Mouse (Mus musculus) heart, embryonic 10.5 days (tissue): ENCODE results near the gene Cd300lb. TPM values are rescaled to one million over a fixed set of nuclear protein-coding genes. Genes with fewer than 3 reads are reported as not detected.
"Not testable (repeated sequence)": the region's sequence is repeated elsewhere in the genome, so short reads cannot be mapped to it uniquely, and the experiment has no call there.

ENCODE experiments used
- DNase-seq: peaks from one replicate; pipeline ENCODE4 v3.0.0-alpha.2; 2017; ENCODE audit warnings: low spot score
- H3K27ac ChIP-seq: fragments of 300-500 bp; sonication (generic); 2 replicates; pipeline ENCODE4 v1.5.1; 2016; ENCODE audit warnings: mild to moderate bottlenecking
- H3K27me3 ChIP-seq: fragments of 300-500 bp; sonication (generic); 2 replicates; pipeline ENCODE4 v1.6.1; 2016; ENCODE audit warnings: mild to moderate bottlenecking; ENCODE audit not compliant: poor library complexity, insufficient read depth, severe bottlenecking
- H3K36me3 ChIP-seq: fragments of 300-500 bp; sonication (generic); 2 replicates; pipeline ENCODE4 v1.6.1; 2016; ENCODE audit warnings: mild to moderate bottlenecking, moderate library complexity
- H3K4me1 ChIP-seq: fragments of 300-500 bp; sonication (generic); 2 replicates; pipeline ENCODE4 v1.6.1; 2016; ENCODE audit warnings: mild to moderate bottlenecking
- H3K4me3 ChIP-seq: fragments of 300-500 bp; sonication (generic); 2 replicates; pipeline ENCODE4 v1.5.1; 2016; ENCODE audit warnings: mild to moderate bottlenecking, moderate library complexity
- H3K9me3 ChIP-seq: fragments of 300-500 bp; sonication (generic); 2 replicates; pipeline ENCODE4 v1.6.1; 2016; ENCODE audit warnings: mild to moderate bottlenecking, moderate library complexity
- WGBS: fragments of 180-500 bp; shearing (Covaris S2); methylation state at CpG from one replicate; pipeline ENCODE4 v1.1.7; 2016; 5-methylcytosine and 5-hydroxymethylcytosine counted together
- polyA plus RNA-seq: library from polyadenylated mRNA; unstranded; fragments of >200 nt; fragmentation: Nextera tagmentation; extraction: Ambion mirVana; gene quantifications from 2 replicates; pipeline ENCODE4 v1.2.1, GENCODE M21; 2016

Cd300lb gene
- polyA plus RNA-seq, 1 experiment from 2014 or later, result 0.48 TPM

DNA sequence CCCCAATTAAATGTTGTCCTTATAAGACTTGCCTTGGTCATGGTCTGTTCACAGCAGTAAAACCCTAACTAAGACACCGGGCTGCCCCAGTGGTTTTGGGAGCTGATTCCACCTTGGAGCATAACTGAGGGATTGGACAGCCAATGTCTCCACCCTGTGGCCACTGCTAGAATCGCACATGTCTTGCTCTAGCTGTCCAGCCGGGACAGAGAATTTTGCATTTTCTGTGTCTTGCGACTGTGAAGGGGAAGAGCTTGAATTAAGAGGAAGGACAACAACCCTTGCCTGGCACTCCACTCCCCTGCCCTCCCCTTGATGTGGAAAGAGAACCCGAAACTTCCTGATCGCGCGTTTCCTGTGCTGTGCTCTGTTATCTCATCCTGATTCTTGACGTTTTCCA, 21.3 kb downstream of the Cd300lb start:
- no peak overlapping the region for H3K4me3 ChIP-seq
- WGBS, result 12% methylated on average over 9 of the region's 9 CpGs
- no peaks in the 10 kb centered on the region for H3K36me3 ChIP-seq
- H3K27me3 ChIP-seq, result no peaks in the 10 kb centered on the region
- peak; percentile 83 for DNase-seq
- H3K27ac ChIP-seq, result no peak overlapping the region
- peaks cover 6% of the 10 kb centered on the region for H3K4me1 ChIP-seq
- H3K9me3 ChIP-seq, result no peaks in the 10 kb centered on the region

DNA sequence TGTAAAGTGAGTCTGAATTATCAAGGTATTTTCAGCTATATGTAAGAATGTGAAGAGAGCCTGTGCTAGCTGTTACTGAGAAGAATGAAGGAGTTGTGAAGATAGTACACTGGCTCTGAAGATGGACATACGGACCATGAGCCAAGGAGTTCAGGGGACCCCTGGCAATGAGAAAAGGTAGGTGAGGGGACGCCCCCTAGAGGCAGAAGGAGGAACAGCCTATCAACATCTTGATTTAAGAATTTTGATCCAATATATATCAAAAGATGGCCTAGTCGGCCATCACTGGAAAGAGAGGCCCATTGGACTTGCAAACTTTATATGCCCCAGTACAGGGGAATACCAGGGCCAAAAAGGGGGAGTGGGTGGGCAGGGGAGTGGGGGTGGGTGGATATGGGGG, 24.6 kb downstream of the Cd300lb start:
- not testable (repeated sequence) for H3K9me3 ChIP-seq, H3K4me3 ChIP-seq
- WGBS, result 48% methylated on average over 3 of the region's 3 CpGs

GRCm38 (mm10) chr11:114908086-114908485, 26.1 kb downstream of the Cd300lb start:
- Histone ChIP-seq H3K36me3 (no peaks in the 10 kb centered on the region), H3K4me1 (no peaks in the 10 kb centered on the region), H3K27ac (no peak overlapping the region), H3K4me3 (no peak overlapping the region), H3K9me3 (no peaks in the 10 kb centered on the region), H3K27me3 (peaks cover 9% of the 10 kb centered on the region; the same call in 1 of the 2 replicates)
- DNase-seq, result no peak
- 33% methylated on average over 4 of the region's 4 CpGs for WGBS

More for the DNA sequence above, 24.6 kb downstream of the Cd300lb start:
- H3K4me1 ChIP-seq, H3K27me3 ChIP-seq, H3K36me3 ChIP-seq, DNase-seq, H3K27ac ChIP-seq: not testable (repeated sequence)

- H3K4me3 ChIP-seq, result no peak overlapping the region
- 61% methylated on average over 4 of the region's 4 CpGs for WGBS
Measured at GRCm38 (mm10) chr11:114907567-114907966, 26.6 kb downstream of the Cd300lb start.

GRCm38 (mm10) chr11:114903224-114903623, 31.0 kb downstream of the Cd300lb start:
- Histone ChIP-seq H3K9me3 (no peaks in the 10 kb centered on the region), H3K4me3 (no peak overlapping the region), H3K27me3 (peaks cover 9% of the 10 kb centered on the region; the same call in 1 of the 2 replicates), H3K36me3 (no peaks in the 10 kb centered on the region), H3K4me1 (no peaks in the 10 kb centered on the region), H3K27ac (no peak overlapping the region)
- 72% methylated on average over 4 of the region's 4 CpGs for WGBS
- no peak for DNase-seq

More at GRCm38 (mm10) chr11:114907567-114907966, 26.6 kb downstream of the Cd300lb start:
- no peaks in the 10 kb centered on the region for H3K36me3 ChIP-seq
- H3K4me1 ChIP-seq, result no peaks in the 10 kb centered on the region
- no peak for DNase-seq
- H3K27me3 ChIP-seq, result peaks cover 9% of the 10 kb centered on the region; the same call in 1 of the 2 replicates
- no peak overlapping the region for H3K27ac ChIP-seq
- H3K9me3 ChIP-seq, result no peaks in the 10 kb centered on the region

GRCm38 (mm10) chr11:114898026-114898425, 36.2 kb downstream of the Cd300lb start:
- H3K27me3 ChIP-seq, result no peaks in the 10 kb centered on the region
- H3K4me3 ChIP-seq, result no peak overlapping the region
- DNase-seq, result no peak
- no peak overlapping the region for H3K27ac ChIP-seq
- WGBS, result 28% methylated on average over 1 of the region's 1 CpGs
- H3K9me3 ChIP-seq, result no peaks in the 10 kb centered on the region
- H3K36me3 ChIP-seq, result no peaks in the 10 kb centered on the region
- H3K4me1 ChIP-seq, result no peaks in the 10 kb centered on the region

- WGBS, result 64% methylated on average over 3 of the region's 3 CpGs
- Histone ChIP-seq H3K9me3 (no peaks in the 10 kb centered on the region), H3K36me3 (no peaks in the 10 kb centered on the region), H3K27me3 (no peaks in the 10 kb centered on the region), H3K4me1 (no peaks in the 10 kb centered on the region), H3K4me3 (no peak overlapping the region), H3K27ac (no peak overlapping the region)
- no peak for DNase-seq
Measured at GRCm38 (mm10) chr11:114896085-114896484, 38.1 kb downstream of the Cd300lb start.

GRCm38 (mm10) chr11:114890542-114890941, 43.6 kb downstream of the Cd300lb start:
- no peak for DNase-seq
- H3K4me1 ChIP-seq, result 0 out of 2 replicates have a peak, but pooled peaks cover 5% of the 10 kb centered on the region
- H3K36me3 ChIP-seq, result no peaks in the 10 kb centered on the region
- WGBS, result 54% methylated on average over 5 of the region's 5 CpGs
- no peak overlapping the region for H3K4me3 ChIP-seq
- no peaks in the 10 kb centered on the region for H3K9me3 ChIP-seq
- peaks cover 5% of the 10 kb centered on the region; the same call in 1 of the 2 replicates for H3K27me3 ChIP-seq
- H3K27ac ChIP-seq, result no peak overlapping the region

DNA sequence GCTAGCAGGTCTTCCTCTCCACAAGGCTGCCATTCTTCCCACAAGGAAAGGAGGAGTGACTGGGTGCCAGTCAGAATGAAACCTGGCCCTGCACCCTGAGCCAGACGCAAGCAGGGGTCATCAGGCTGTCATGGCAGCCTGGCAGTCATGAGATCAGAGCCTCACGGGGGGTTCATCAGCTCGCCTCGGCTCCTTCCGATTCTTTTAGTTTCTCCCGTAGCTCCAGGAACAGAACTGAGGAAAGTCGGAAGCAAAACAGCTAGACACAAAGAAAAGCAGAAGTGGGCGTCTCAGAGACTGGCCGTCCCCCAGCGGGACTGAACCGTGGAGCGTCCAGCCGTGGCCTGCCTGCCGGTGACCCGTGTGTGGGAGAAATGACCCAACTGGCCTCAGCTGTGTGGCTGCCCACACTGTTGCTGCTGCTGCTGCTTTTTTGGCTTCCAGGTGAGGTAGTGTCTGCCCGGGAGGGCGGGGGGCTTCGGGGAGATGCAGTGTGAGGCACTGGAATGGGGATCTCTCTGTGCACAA, 44.1 kb downstream of the Cd300lb start, which contains the start of gene Cd300a:
Gene Cd300a, plus strand, starts transcription at position 51 of the 528 bp plus-strand sequence.
- 79% methylated on average over 18 of the region's 18 CpGs for WGBS
- Histone ChIP-seq H3K4me3 (no peak within 1 kb of the TSS), H3K27me3 (peaks cover 5% of the 10 kb centered on the region; the same call in 1 of the 2 replicates)

DNA sequence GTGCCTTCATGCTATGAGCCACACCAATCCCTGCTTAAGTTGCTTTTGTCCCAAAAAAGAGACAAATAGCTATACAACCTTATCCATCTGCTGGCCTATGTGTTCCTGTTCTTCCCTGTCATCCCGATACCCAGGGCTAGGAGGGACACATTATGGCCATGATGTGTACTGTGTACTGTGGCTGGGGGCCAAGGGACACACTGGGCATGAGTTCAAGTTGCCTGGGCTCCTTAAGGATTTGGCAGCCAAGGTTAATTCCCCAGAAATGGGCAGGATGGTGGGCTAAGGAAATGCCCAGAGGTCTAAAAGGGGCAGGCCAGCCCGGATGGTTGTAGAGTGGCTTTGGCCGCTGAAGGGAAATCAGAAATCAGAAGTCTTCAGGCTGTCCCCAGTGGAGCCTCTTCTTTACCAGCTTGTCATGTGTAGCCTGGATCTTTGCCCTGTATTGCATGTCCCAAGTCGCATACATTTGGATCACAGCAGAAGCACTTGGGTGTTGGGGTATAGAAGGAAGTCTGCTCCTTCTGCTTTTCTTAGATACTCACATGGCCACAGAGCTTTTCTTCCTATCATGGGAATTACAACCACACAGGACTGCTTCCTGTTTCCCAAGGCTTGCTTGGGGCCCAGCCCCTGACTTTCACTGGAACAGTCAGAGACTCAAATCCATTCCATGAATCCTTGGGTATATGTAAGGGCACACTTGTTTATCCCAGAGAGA, 49.6 kb downstream of the Cd300lb start:
- H3K27ac ChIP-seq, result peak overlapping the region; percentile 29; the same call in 1 of the 2 replicates
- WGBS, result 72% methylated on average over 4 of the region's 4 CpGs

More for the DNA sequence above, 44.1 kb downstream of the Cd300lb start, which contains the start of gene Cd300a:
- Histone ChIP-seq H3K27ac (no peak within 1 kb of the TSS), H3K36me3 (no peaks in the 10 kb centered on the region), H3K4me1 (0 out of 2 replicates have a peak, but pooled peaks cover 5% of the 10 kb centered on the region), H3K9me3 (no peaks in the 10 kb centered on the region)
- DNase-seq, result no peak

DNA sequence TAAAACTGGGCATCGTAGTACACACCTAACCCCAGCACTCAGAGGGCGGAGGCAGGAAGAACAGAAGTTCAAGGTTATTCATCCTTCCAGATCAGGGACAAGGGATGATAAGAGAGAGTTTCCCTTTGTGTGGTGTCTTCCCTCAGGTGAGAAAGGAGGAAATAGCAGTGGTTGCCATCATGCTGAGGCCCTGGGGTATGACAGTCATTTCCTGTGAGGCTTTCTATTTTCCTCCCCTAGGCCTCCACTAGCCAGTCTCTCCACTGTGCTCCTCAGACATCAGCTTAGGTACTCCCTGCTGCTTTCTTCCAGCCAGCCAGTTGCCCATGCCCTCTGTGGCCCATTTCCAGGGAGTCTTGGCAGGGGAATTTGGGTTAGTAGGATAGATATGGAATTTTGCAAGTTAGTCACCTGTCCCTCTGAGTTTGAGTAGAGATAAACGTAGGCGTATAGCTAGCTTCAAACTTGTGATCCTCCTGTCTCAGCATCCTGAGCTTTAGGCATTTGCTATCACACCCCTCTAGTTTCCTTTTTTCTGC, 50.9 kb downstream of the Cd300lb start:
- Histone ChIP-seq H3K9me3 (no peaks in the 10 kb centered on the region), H3K27ac (no peak overlapping the region), H3K4me3 (no peak overlapping the region), H3K27me3 (peaks cover 5% of the 10 kb centered on the region; the same call in 1 of the 2 replicates), H3K4me1 (peaks cover 5% of the 10 kb centered on the region; the same call in 1 of the 2 replicates), H3K36me3 (no peaks in the 10 kb centered on the region)
- no peak for DNase-seq
- 84% methylated on average over 4 of the region's 4 CpGs for WGBS

More for the DNA sequence above, 49.6 kb downstream of the Cd300lb start:
- Histone ChIP-seq H3K36me3 (no peaks in the 10 kb centered on the region), H3K4me3 (no peak overlapping the region), H3K27me3 (peaks cover 5% of the 10 kb centered on the region; the same call in 1 of the 2 replicates), H3K4me1 (peaks cover 5% of the 10 kb centered on the region; the same call in 1 of the 2 replicates), H3K9me3 (no peaks in the 10 kb centered on the region)
- no peak for DNase-seq

GRCm38 (mm10) chr11:114880589-114880988, 53.6 kb downstream of the Cd300lb start:
- WGBS, result 0% methylated on average over 1 of the region's 1 CpGs
- DNase-seq, result no peak
- Histone ChIP-seq H3K4me1 (peaks cover 20% of the 10 kb centered on the region), H3K4me3 (no peak overlapping the region), H3K9me3 (no peaks in the 10 kb centered on the region), H3K27me3 (no peaks in the 10 kb centered on the region), H3K27ac (no peak overlapping the region), H3K36me3 (no peaks in the 10 kb centered on the region)

GRCm38 (mm10) chr11:114880185-114880584, 54.0 kb downstream of the Cd300lb start:
- no peak for DNase-seq
- H3K36me3 ChIP-seq, result no peaks in the 10 kb centered on the region
- H3K27ac ChIP-seq, result no peak overlapping the region
- no peak overlapping the region for H3K4me3 ChIP-seq
- no peaks in the 10 kb centered on the region for H3K27me3 ChIP-seq
- no peaks in the 10 kb centered on the region for H3K9me3 ChIP-seq
- H3K4me1 ChIP-seq, result peaks cover 24% of the 10 kb centered on the region
